8 mouse cellular contexts compared by ENCODE assay signal in genomic region chr12:101012197-101013077, GRCm38 (mm10). TPM values are rescaled to one million over a fixed set of nuclear protein-coding genes. Genes with fewer than 3 reads are reported as not detected.
DNase-seq lines count a peak whose midpoint lies in the region; ATAC-seq and TF ChIP-seq lines count a peak whose summit lies in the region.

No protein-coding gene starts in this region.

- H3K4me3 ChIP-seq in lung, embryonic 16.5 days (ENCODE audit: low read length), result no peak overlapping the region
- H3K4me3 ChIP-seq in midbrain, postnatal 0 days (ENCODE audit: low read depth, low read length), result no peak overlapping the region

- no peak for ATAC-seq in lung, embryonic 16.5 days (ENCODE audit: low read depth)
- ATAC-seq in midbrain, postnatal 0 days (ENCODE audit: low FRiP score), result peak; percentile 39; the same call in 1 of the 2 replicates
- no peak for ATAC-seq in megakaryocyte progenitor cell, adult 5-6 weeks (replicated peaks; ENCODE audit: poor library complexity)

- peak; percentile 15 to 31 for DNase-seq in adrenal gland, postnatal 36 days
- no peak for DNase-seq in adrenal gland, adult 18-20 months (ENCODE audit: low spot score in 2 of 2)
- DNase-seq in lung, postnatal 4 days, result no peak
- DNase-seq in heart, postnatal 25 days (ENCODE audit: low spot score), result peak; percentile 44
- no peak for DNase-seq in midbrain, postnatal 0 days (ENCODE audit: low spot score)
- no peak for DNase-seq in kidney, postnatal 25 days

- intact Hi-C loops in heart, postnatal 25 days (cut with DNase I), result no loop called here

- no peak for TF ChIP-seq CTCF in midbrain, postnatal 0 days (IDR thresholded peaks at IDR 0.05)

- H3K9me3 ChIP-seq in lung, embryonic 16.5 days (ENCODE audit: control insufficient read depth, low read length), result no peaks in the 10 kb centered on the region
- H3K9me3 ChIP-seq in midbrain, postnatal 0 days (ENCODE audit: low read length), result no peaks in the 10 kb centered on the region

- 16% methylated on average over 17 of the region's 17 CpGs for WGBS in lung, embryonic 16.5 days
- WGBS in midbrain, postnatal 0 days, result 32% methylated on average over 17 of the region's 17 CpGs

- H3K4me2 ChIP-seq in lung, embryonic 16.5 days (ENCODE audit: low read depth, low read length), result peak overlapping the region; percentile 8
- no peak overlapping the region for H3K4me2 ChIP-seq in midbrain, postnatal 0 days (ENCODE audit: low read depth, low read length, poor library complexity, severe bottlenecking)

- peak overlapping the region; percentile 14 for H3K9ac ChIP-seq in lung, embryonic 16.5 days (ENCODE audit: low read length)
- H3K9ac ChIP-seq in midbrain, postnatal 0 days (replicated peaks; ENCODE audit: low read length, poor library complexity, severe bottlenecking), result no peak overlapping the region

- peak overlapping the region; percentile 55 for H3K27ac ChIP-seq in lung, embryonic 16.5 days (ENCODE audit: low read length)
- no peak overlapping the region for H3K27ac ChIP-seq in midbrain, postnatal 0 days (ENCODE audit: low read depth, low read length)

- no peaks in the 10 kb centered on the region for H3K36me3 ChIP-seq in lung, embryonic 16.5 days (ENCODE audit: control insufficient read depth, insufficient read depth, low read length)
- H3K36me3 ChIP-seq in midbrain, postnatal 0 days (ENCODE audit: insufficient read depth, low read length), result no peaks in the 10 kb centered on the region

- H3K4me1 ChIP-seq in lung, embryonic 16.5 days (replicated peaks; ENCODE audit: control insufficient read depth, insufficient read depth, low read length), result peaks cover 66% of the 10 kb centered on the region
- H3K4me1 ChIP-seq in midbrain, postnatal 0 days (ENCODE audit: insufficient read depth, low read length), result peaks cover 12% of the 10 kb centered on the region

- H3K27me3 ChIP-seq in lung, embryonic 16.5 days (ENCODE audit: control insufficient read depth, insufficient read depth, low read depth, low read length), result no peaks in the 10 kb centered on the region
- H3K27me3 ChIP-seq in midbrain, postnatal 0 days (ENCODE audit: insufficient read depth, low read length), result no peaks in the 10 kb centered on the region

RNA-seq across cellular contexts. Expression of gene Ccdc88c, which starts 16.4 kb away (rescaled TPM):
- 1 to 10 TPM; 1.9 to 2.2 TPM for total RNA-seq in adrenal gland, postnatal 36 days (2021)
- total RNA-seq in adrenal gland, adult 18-20 months (2021), result 1 to 10 TPM; 1.1 to 2.1 TPM
- 18.8 and 20.2 TPM in 2 replicates for polyA plus RNA-seq in lung, embryonic 16.5 days (2015; fragmentation: Nextera tagmentation; extraction: Ambion mirVana)
- total RNA-seq in heart, postnatal 25 days (2021), result 1 to 10 TPM; 5.9 to 6.7 TPM
- 24.8 and 25.2 TPM in 2 replicates for total RNA-seq in midbrain, postnatal 0 days (2014; rRNA removed)
- polyA plus RNA-seq in midbrain, postnatal 0 days (2015; fragmentation: Nextera tagmentation; extraction: Ambion mirVana), result 12.0 and 12.6 TPM in 2 replicates
- total RNA-seq in megakaryocyte progenitor cell, adult 5-6 weeks (2015), result 29.2 and 42.9 TPM in 2 replicates
- total RNA-seq in megakaryocyte progenitor cell, adult 5-6 weeks (2017), result 78.9 and 97.7 TPM in 2 replicates

Comparison
In these comparisons a context has a peak if more than half of its experiments do, and no peak if none do; other contexts are left out.
1. DNase-seq: peak in adrenal gland, postnatal 36 days (2 of 2) and heart, postnatal 25 days (single experiment); none in adrenal gland, adult 18-20 months (0 of 2), lung, postnatal 4 days (0 of 2), midbrain, postnatal 0 days (single experiment) and kidney, postnatal 25 days (0 of 2).